Mouse (Mus musculus): Measurements from ENCODE around the gene Pacsin2. TPM values are rescaled to one million over a fixed set of nuclear protein-coding genes. Genes with fewer than 3 reads are reported as not detected.
"Not testable (repeated sequence)": the region's sequence is repeated elsewhere in the genome, so short reads cannot be mapped to it uniquely, and the experiment has no call there.

Pacsin2 gene
- polyA plus RNA-seq, 1 experiment from 2014 or later, result 20.5 TPM

DNA sequence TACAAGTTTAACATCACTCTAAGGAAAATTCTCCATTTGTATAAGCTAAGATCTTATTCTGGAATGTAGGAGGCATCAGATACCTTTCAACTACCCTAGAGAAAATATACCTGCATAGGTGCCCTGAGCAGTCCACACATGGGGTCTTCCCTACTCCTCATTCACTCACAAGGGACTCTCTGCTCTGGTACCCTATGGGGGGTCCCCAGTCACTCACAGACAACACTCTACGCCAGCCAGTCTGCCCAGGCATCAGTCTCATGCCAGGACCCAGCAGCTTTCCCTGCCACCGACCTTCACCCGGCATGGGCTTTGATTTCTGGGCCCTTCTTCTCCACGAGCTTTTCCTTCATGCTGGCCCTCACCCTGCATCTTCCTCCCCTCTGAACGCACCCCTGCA is 103.5 kb downstream of the Pacsin2 start:
- not testable (repeated sequence) for H3K9ac ChIP-seq

DNA sequence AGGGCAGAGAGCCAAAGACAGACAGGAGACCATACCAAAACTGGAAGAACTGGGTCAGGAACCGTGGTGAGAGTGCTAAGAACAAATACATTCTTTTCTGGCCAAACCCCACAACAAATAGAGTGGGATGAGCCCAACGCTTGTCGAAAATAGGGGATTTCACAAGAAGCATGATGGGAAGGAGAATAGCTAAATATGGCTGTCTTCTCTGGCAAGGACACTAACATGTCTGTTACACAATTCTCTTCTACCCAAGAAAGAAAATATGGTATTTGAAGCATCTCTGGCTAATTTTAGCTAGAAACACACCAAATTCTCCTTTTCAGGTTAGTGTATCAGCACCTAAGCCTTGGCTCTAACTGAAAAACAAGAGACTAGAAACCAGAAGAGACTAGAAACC is 104.3 kb downstream of the Pacsin2 start:
- Histone ChIP-seq H3K27me3 (ENCODE audit: control insufficient read depth, insufficient read depth, low read length) (no peaks in the 10 kb centered on the region), H3K27ac (no peak overlapping the region), H3K36me3 (replicated peaks; ENCODE audit: control insufficient read depth, insufficient read depth) (no peaks in the 10 kb centered on the region), H3K4me1 (replicated peaks; ENCODE audit: control insufficient read depth, insufficient read depth, low read length) (no peaks in the 10 kb centered on the region), H3K4me3 (replicated peaks; ENCODE audit: low read length) (no peak overlapping the region), H3K9me3 (ENCODE audit: control insufficient read depth, low read length) (no peaks in the 10 kb centered on the region), H3K9ac (no peak overlapping the region), H3K4me2 (replicated peaks) (no peak overlapping the region)
- DNase-seq (ENCODE audit: low spot score) (no peak), ATAC-seq (ENCODE audit: low FRiP score) (no peak)
- 88% methylated on average over 3 of the region's 3 CpGs for WGBS

More for the DNA sequence above, 103.5 kb downstream of the Pacsin2 start:
- H3K4me3 ChIP-seq (replicated peaks; ENCODE audit: low read length); H3K9me3 ChIP-seq (ENCODE audit: control insufficient read depth, low read length); H3K36me3 ChIP-seq (replicated peaks; ENCODE audit: control insufficient read depth, insufficient read depth); DNase-seq (ENCODE audit: low spot score); H3K27me3 ChIP-seq (ENCODE audit: control insufficient read depth, insufficient read depth, low read length); H3K4me2 ChIP-seq (replicated peaks); ATAC-seq (ENCODE audit: low FRiP score); H3K4me1 ChIP-seq (replicated peaks; ENCODE audit: control insufficient read depth, insufficient read depth, low read length); H3K27ac ChIP-seq: not testable (repeated sequence)
- WGBS, result 55% methylated on average over 4 of the region's 5 CpGs

DNA sequence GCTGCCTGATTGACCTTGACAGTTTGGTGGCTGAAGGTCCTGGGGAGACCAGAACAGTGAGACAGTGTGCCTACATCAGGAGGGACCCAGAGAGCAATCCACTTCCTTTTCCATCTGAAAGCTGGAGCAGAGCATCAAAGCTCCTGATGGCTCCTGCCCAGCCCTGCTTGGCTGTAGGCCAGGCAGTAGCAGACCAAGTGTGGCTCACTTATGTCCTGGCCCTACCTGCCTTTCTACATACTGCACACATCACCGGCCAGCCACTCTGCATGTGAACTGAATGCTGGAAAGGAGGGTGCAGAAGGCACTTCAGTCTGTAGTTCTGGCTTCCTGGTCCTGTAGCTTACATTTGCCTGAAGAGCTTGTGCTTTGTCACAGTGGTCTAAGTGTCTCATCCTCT is 105.9 kb downstream of the Pacsin2 start:
- Histone ChIP-seq H3K27me3 (ENCODE audit: control insufficient read depth, insufficient read depth, low read length) (no peaks in the 10 kb centered on the region), H3K9ac (no peak overlapping the region), H3K9me3 (ENCODE audit: control insufficient read depth, low read length) (no peaks in the 10 kb centered on the region), H3K4me2 (replicated peaks) (no peak overlapping the region), H3K36me3 (replicated peaks; ENCODE audit: control insufficient read depth, insufficient read depth) (no peaks in the 10 kb centered on the region), H3K4me1 (replicated peaks; ENCODE audit: control insufficient read depth, insufficient read depth, low read length) (no peaks in the 10 kb centered on the region), H3K27ac (no peak overlapping the region), H3K4me3 (replicated peaks; ENCODE audit: low read length) (no peak overlapping the region)
- ATAC-seq (ENCODE audit: low FRiP score), result no peak
- 86% methylated on average over 1 of the region's 1 CpGs for WGBS
- DNase-seq (ENCODE audit: low spot score), result no peak

DNA sequence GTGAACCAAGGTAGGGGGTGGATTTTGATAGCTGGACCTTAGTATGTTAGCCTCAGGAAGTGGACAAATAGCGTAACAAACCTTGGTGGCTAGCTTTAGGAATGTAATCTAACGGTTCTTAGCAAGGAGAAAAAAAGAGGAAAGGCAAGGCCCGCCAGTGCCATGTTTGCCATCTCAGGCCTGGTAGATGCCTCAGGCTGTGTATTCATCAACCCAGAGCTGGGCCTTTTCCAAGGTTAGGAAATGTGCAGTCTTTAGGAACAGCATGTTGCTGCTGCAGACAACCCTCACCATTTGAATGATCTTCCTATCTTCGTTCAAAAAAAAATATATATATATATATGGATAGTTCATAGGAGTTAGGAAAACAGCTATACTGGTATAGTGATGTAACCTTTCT is 112.9 kb downstream of the Pacsin2 start:
- WGBS, result 92% methylated on average over 4 of the region's 4 CpGs
- H3K4me1 ChIP-seq (replicated peaks; ENCODE audit: control insufficient read depth, insufficient read depth, low read length), result peaks cover 15% of the 10 kb centered on the region
- ATAC-seq (ENCODE audit: low FRiP score) (no peak), DNase-seq (ENCODE audit: low spot score) (no peak)
- H3K4me2 ChIP-seq (replicated peaks), result no peak overlapping the region
- no peak overlapping the region for H3K27ac ChIP-seq
- no peaks in the 10 kb centered on the region for H3K36me3 ChIP-seq (replicated peaks; ENCODE audit: control insufficient read depth, insufficient read depth)
- H3K27me3 ChIP-seq (ENCODE audit: control insufficient read depth, insufficient read depth, low read length), result no peaks in the 10 kb centered on the region
- H3K9ac ChIP-seq, result no peak overlapping the region
- H3K4me3 ChIP-seq (replicated peaks; ENCODE audit: low read length), result no peak overlapping the region
- no peaks in the 10 kb centered on the region for H3K9me3 ChIP-seq (ENCODE audit: control insufficient read depth, low read length)

DNA sequence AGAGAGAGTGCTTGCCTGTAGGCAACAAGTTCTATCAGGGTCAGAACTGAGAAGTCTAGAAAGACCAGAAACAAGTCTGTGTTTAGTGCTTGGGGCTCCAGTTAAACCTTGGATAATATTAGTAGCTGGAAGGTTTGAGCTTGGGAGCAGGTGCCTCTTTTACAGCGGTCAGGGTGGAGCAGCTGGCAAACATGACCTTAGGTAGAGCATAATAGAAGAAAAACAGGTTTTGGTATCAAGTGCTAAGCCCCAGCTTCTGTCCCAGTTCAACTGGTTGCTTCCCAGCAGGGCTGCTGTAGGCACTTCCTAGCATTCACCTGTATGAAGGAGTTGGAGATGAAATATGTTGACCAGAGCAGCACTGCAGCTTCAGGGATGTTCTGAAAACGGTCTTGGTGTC is 113.5 kb downstream of the Pacsin2 start:
- H3K4me3 ChIP-seq (replicated peaks; ENCODE audit: low read length), result no peak overlapping the region

GRCm38 (mm10) chr15:83349954-83350711 is 114.3 kb downstream of the Pacsin2 start, which contains the start of gene Arfgap3:
Arfgap3 (minus strand) TSS chr15:83350247.
- under 1% methylated on average over 60 of the region's 60 CpGs for WGBS
- H3K4me1 ChIP-seq (replicated peaks; ENCODE audit: control insufficient read depth, insufficient read depth, low read length), result peaks cover 15% of the 10 kb centered on the region
- H3K4me3 ChIP-seq (replicated peaks; ENCODE audit: low read length), result peak within 1 kb of the TSS; percentile 83
- DNase-seq (ENCODE audit: low spot score), result peak; percentile 98
- no peaks in the 10 kb centered on the region for H3K36me3 ChIP-seq (replicated peaks; ENCODE audit: control insufficient read depth, insufficient read depth)
- peak within 1 kb of the TSS; percentile 93 for H3K9ac ChIP-seq
- no peaks in the 10 kb centered on the region for H3K27me3 ChIP-seq (ENCODE audit: control insufficient read depth, insufficient read depth, low read length)
- no peaks in the 10 kb centered on the region for H3K9me3 ChIP-seq (ENCODE audit: control insufficient read depth, low read length)
- ATAC-seq (ENCODE audit: low FRiP score), result peak; percentile 95
- H3K4me2 ChIP-seq (replicated peaks), result peak within 1 kb of the TSS; percentile 97
- H3K27ac ChIP-seq, result peak within 1 kb of the TSS; percentile 73

More for the DNA sequence above, 113.5 kb downstream of the Pacsin2 start:
- no peaks in the 10 kb centered on the region for H3K36me3 ChIP-seq (replicated peaks; ENCODE audit: control insufficient read depth, insufficient read depth)
- 55% methylated on average over 2 of the region's 2 CpGs for WGBS
- peak overlapping the region; percentile 97; the same call in 1 of the 2 replicates for H3K4me2 ChIP-seq (replicated peaks)
- H3K9me3 ChIP-seq (ENCODE audit: control insufficient read depth, low read length), result no peaks in the 10 kb centered on the region
- H3K9ac ChIP-seq, result no peak overlapping the region
- ATAC-seq (ENCODE audit: low FRiP score) (no peak), DNase-seq (ENCODE audit: low spot score) (no peak)
- no peaks in the 10 kb centered on the region for H3K27me3 ChIP-seq (ENCODE audit: control insufficient read depth, insufficient read depth, low read length)
- no peak overlapping the region for H3K27ac ChIP-seq
- peaks cover 15% of the 10 kb centered on the region for H3K4me1 ChIP-seq (replicated peaks; ENCODE audit: control insufficient read depth, insufficient read depth, low read length)

DNA sequence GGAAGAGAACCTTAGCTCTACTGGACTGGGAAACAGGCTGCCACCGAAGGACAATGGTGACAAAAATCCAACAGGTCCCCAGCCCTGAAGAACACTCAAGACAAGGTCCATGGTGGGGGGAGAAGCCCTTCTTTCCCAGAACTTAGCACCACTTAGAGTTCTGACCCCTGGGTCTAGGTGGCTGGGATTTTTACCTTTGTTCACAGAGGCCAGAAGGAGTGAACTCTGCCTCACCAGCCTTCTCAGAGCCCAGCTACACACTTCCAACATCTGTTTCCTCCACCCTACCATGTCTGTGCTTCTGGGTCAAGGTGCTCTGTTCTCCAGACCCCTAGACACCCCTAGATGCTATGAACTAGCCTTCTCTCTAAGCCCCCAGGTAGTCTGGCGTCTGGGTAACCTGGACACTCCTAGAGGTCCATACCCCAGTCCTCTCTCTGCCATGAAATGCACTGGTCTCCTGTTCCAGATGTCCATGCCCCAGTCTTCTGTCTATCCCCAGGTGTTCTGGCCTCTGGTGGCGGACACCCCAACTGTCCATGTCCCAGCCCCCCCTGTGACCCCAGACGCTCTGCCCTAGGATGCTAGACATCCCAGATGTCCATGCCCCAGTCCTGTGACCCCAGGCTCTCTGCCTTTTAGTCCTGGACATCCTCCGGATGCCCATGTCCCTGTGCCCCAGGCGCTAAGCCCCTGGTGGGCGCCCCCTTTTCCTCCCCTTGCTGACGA is 115.0 kb downstream of the Pacsin2 start:
- no peaks in the 10 kb centered on the region for H3K36me3 ChIP-seq (replicated peaks; ENCODE audit: control insufficient read depth, insufficient read depth)
- no peaks in the 10 kb centered on the region for H3K27me3 ChIP-seq (ENCODE audit: control insufficient read depth, insufficient read depth, low read length)
- peaks cover 15% of the 10 kb centered on the region for H3K4me1 ChIP-seq (replicated peaks; ENCODE audit: control insufficient read depth, insufficient read depth, low read length)
- WGBS, result 17% methylated on average over 8 of the region's 8 CpGs
- peak overlapping the region; percentile 97 for H3K4me2 ChIP-seq (replicated peaks)
- ATAC-seq (ENCODE audit: low FRiP score), result 0 out of 2 replicates have a peak, but pooled peaks have one; percentile 10
- H3K9ac ChIP-seq, result peak overlapping the region; percentile 93
- DNase-seq (ENCODE audit: low spot score), result no peak
- H3K27ac ChIP-seq, result peak overlapping the region; percentile 73; the same call in 1 of the 2 replicates
- no peaks in the 10 kb centered on the region for H3K9me3 ChIP-seq (ENCODE audit: control insufficient read depth, low read length)
- H3K4me3 ChIP-seq (replicated peaks; ENCODE audit: low read length), result peak overlapping the region; percentile 83

GRCm38 (mm10) chr15:83348747-83349146 is 115.7 kb downstream of the Pacsin2 start:
- no peak for ATAC-seq (ENCODE audit: low FRiP score)
- H3K9ac ChIP-seq, result 0 out of 2 replicates have a peak overlapping the region, but pooled peaks have one; percentile 93
- WGBS, result 72% methylated on average over 4 of the region's 4 CpGs

DNA sequence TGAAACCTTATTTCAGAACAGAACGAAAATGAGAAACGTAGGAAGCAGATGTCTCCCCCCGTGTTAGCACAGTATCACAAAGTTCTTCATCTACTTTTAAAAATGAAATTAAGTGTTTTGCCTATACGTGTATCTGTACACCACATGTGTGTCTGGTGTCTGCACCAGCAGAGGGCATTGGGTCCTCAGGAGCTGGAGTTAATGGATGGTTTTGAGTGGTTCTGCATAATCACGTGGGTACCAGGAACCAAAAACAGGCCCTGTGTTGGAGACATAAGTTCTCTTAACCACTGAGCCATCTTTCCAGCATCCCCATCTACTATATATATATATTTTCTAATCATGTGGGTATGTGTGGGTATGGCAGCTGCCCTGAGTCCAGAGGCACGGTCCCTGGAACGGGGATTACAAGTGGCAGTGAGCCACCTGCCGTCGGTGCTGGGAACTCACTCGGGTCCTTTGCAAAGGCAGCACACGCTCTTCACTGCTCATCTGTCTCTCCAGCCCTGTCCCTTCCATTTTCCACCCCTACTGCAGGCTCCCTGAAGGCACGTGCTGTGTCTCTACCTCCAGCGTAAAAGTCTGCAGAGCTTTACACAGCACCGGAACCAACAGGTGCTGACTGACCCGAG is 118.4 kb downstream of the Pacsin2 start:
- 93% methylated on average over 15 of the region's 15 CpGs for WGBS
- Histone ChIP-seq H3K27me3 (ENCODE audit: control insufficient read depth, insufficient read depth, low read length) (no peaks in the 10 kb centered on the region), H3K4me3 (replicated peaks; ENCODE audit: low read length) (no peak overlapping the region), H3K9me3 (ENCODE audit: control insufficient read depth, low read length) (no peaks in the 10 kb centered on the region), H3K9ac (no peak overlapping the region), H3K4me2 (replicated peaks) (no peak overlapping the region), H3K36me3 (replicated peaks; ENCODE audit: control insufficient read depth, insufficient read depth) (peaks cover 18% of the 10 kb centered on the region; the same call in 1 of the 2 replicates), H3K4me1 (replicated peaks; ENCODE audit: control insufficient read depth, insufficient read depth, low read length) (peaks cover 15% of the 10 kb centered on the region), H3K27ac (no peak overlapping the region)
- DNase-seq (ENCODE audit: low spot score) (no peak), ATAC-seq (ENCODE audit: low FRiP score) (no peak)

More at GRCm38 (mm10) chr15:83348747-83349146, 115.7 kb downstream of the Pacsin2 start:
- DNase-seq (ENCODE audit: low spot score), result no peak
- Histone ChIP-seq H3K27me3 (ENCODE audit: control insufficient read depth, insufficient read depth, low read length) (no peaks in the 10 kb centered on the region), H3K4me1 (replicated peaks; ENCODE audit: control insufficient read depth, insufficient read depth, low read length) (peaks cover 15% of the 10 kb centered on the region), H3K4me3 (replicated peaks; ENCODE audit: low read length) (peak overlapping the region; percentile 83), H3K4me2 (replicated peaks) (peak overlapping the region; percentile 97), H3K9me3 (ENCODE audit: control insufficient read depth, low read length) (no peaks in the 10 kb centered on the region), H3K27ac (no peak overlapping the region), H3K36me3 (replicated peaks; ENCODE audit: control insufficient read depth, insufficient read depth) (no peaks in the 10 kb centered on the region)
